Mouse (Mus musculus) hindbrain, embryonic 10.5 days (tissue): ENCODE measurements around the gene Phyhd1. TPM values are rescaled to one million over a fixed set of nuclear protein-coding genes. Genes with fewer than 3 reads are reported as not detected.

Experiments
- DNase-seq: peaks from one replicate; pipeline ENCODE4 v3.0.0-alpha.2; 2017; ENCODE audit warnings: low spot score
- H3K27ac ChIP-seq: fragments of 300-500 bp; sonication (generic); 2 replicates; pipeline ENCODE4 v1.5.1; 2016; ENCODE audit warnings: mild to moderate bottlenecking, moderate library complexity
- H3K27me3 ChIP-seq: fragments of 300-500 bp; sonication (generic); 2 replicates; pipeline ENCODE4 v1.6.1; 2016; ENCODE audit warnings: mild to moderate bottlenecking; ENCODE audit not compliant: poor library complexity, insufficient read depth, severe bottlenecking
- H3K36me3 ChIP-seq: fragments of 300-500 bp; sonication (generic); 2 replicates; pipeline ENCODE4 v1.6.1; 2016; ENCODE audit warnings: mild to moderate bottlenecking, moderate library complexity
- H3K4me1 ChIP-seq: fragments of 300-500 bp; sonication (generic); replicated peaks from 2 replicates; pipeline ENCODE4 v1.6.1; 2016; ENCODE audit warnings: mild to moderate bottlenecking
- H3K4me3 ChIP-seq: fragments of 300-500 bp; sonication (generic); 2 replicates; pipeline ENCODE4 v1.5.1; 2016; ENCODE audit warnings: mild to moderate bottlenecking, moderate library complexity
- H3K9me3 ChIP-seq: fragments of 300-500 bp; sonication (generic); 2 replicates; pipeline ENCODE4 v1.6.1; 2016; ENCODE audit warnings: mild to moderate bottlenecking, moderate library complexity
- WGBS: fragments of 180-500 bp; shearing (Covaris S2); methylation state at CpG from one replicate; pipeline ENCODE4 v1.1.7; 2016; 5-methylcytosine and 5-hydroxymethylcytosine counted together
- polyA plus RNA-seq: library from polyadenylated mRNA; unstranded; fragments of >200 nt; fragmentation: Nextera tagmentation; extraction: Ambion mirVana; gene quantifications from 2 replicates; pipeline ENCODE4 v1.2.1, GENCODE M21; 2016

The Phyhd1 gene
- polyA plus RNA-seq, 1 experiment from 2014 or later = 5.5 TPM

GRCm38 (mm10) chr2:30259131-30260064 lies 6.6 kb upstream of the Phyhd1 start:
- WGBS = 93% methylated on average over 15 of the region's 15 CpGs
- Histone ChIP-seq H3K9me3 (no peaks in the 10 kb centered on the region), H3K27ac (no peak overlapping the region; the same call in 1 of the 2 replicates), H3K27me3 (no peaks in the 10 kb centered on the region), H3K4me1 (peaks cover 8% of the 10 kb centered on the region; the same call in 1 of the 2 replicates), H3K36me3 (peaks cover 100% of the 10 kb centered on the region), H3K4me3 (no peak overlapping the region)
- no peak for DNase-seq

GRCm38 (mm10) chr2:30261064-30261736 lies 4.8 kb upstream of the Phyhd1 start:
- H3K4me3 ChIP-seq = no peak overlapping the region
- no peak for DNase-seq
- H3K9me3 ChIP-seq = no peaks in the 10 kb centered on the region
- WGBS = 90% methylated on average over 4 of the region's 4 CpGs
- peaks cover 100% of the 10 kb centered on the region for H3K36me3 ChIP-seq
- no peak overlapping the region for H3K27ac ChIP-seq
- H3K27me3 ChIP-seq = no peaks in the 10 kb centered on the region
- peaks cover 22% of the 10 kb centered on the region for H3K4me1 ChIP-seq

GRCm38 (mm10) chr2:30261921-30262839 lies 3.8 kb upstream of the Phyhd1 start:
- H3K4me1 ChIP-seq = peaks cover 32% of the 10 kb centered on the region
- peaks cover 96% of the 10 kb centered on the region for H3K36me3 ChIP-seq
- H3K27me3 ChIP-seq = no peaks in the 10 kb centered on the region
- H3K9me3 ChIP-seq = no peaks in the 10 kb centered on the region
- DNase-seq = no peak
- WGBS = 91% methylated on average over 18 of the region's 18 CpGs
- H3K4me3 ChIP-seq = no peak overlapping the region
- no peak overlapping the region; the same call in 1 of the 2 replicates for H3K27ac ChIP-seq

- no peaks in the 10 kb centered on the region for H3K9me3 ChIP-seq
- no peaks in the 10 kb centered on the region for H3K27me3 ChIP-seq
- H3K36me3 ChIP-seq = peaks cover 94% of the 10 kb centered on the region
- H3K4me3 ChIP-seq = no peak overlapping the region
- no peak overlapping the region for H3K27ac ChIP-seq
- peaks cover 32% of the 10 kb centered on the region for H3K4me1 ChIP-seq
- no peak for DNase-seq
- 79% methylated on average over 4 of the region's 4 CpGs for whole genome bisulfite sequencing
Observed at GRCm38 (mm10) chr2:30262840-30263441, 3.1 kb upstream of the Phyhd1 start.

GRCm38 (mm10) chr2:30263811-30264210 lies 2.2 kb upstream of the Phyhd1 start:
- H3K4me1 ChIP-seq = peaks cover 36% of the 10 kb centered on the region
- 93% methylated on average over 6 of the region's 6 CpGs for WGBS
- H3K9me3 ChIP-seq = no peaks in the 10 kb centered on the region
- H3K27me3 ChIP-seq = no peaks in the 10 kb centered on the region
- no peak overlapping the region for H3K4me3 ChIP-seq
- H3K27ac ChIP-seq = no peak overlapping the region
- peaks cover 86% of the 10 kb centered on the region for H3K36me3 ChIP-seq
- DNase-seq = no peak

- H3K4me1 ChIP-seq = peaks cover 36% of the 10 kb centered on the region
- whole genome bisulfite sequencing = 84% methylated on average over 7 of the region's 7 CpGs
- DNase-seq = no peak
- no peak overlapping the region for H3K4me3 ChIP-seq
- H3K27me3 ChIP-seq = no peaks in the 10 kb centered on the region
- no peaks in the 10 kb centered on the region for H3K9me3 ChIP-seq
- peak overlapping the region; percentile 76 for H3K27ac ChIP-seq
- H3K36me3 ChIP-seq = peaks cover 75% of the 10 kb centered on the region
Observed at GRCm38 (mm10) chr2:30264671-30265519, 1.1 kb upstream of the Phyhd1 start.

GRCm38 (mm10) chr2:30266392-30266941 lies 464 bp downstream of the Phyhd1 start:
- no peak for DNase-seq
- Histone ChIP-seq H3K27ac (peak overlapping the region; percentile 76), H3K4me3 (peak overlapping the region; percentile 20; the same call in 1 of the 2 replicates), H3K4me1 (peaks cover 34% of the 10 kb centered on the region), H3K36me3 (peaks cover 59% of the 10 kb centered on the region), H3K27me3 (no peaks in the 10 kb centered on the region), H3K9me3 (no peaks in the 10 kb centered on the region)
- WGBS = 26% methylated on average over 4 of the region's 4 CpGs

GRCm38 (mm10) chr2:30267466-30267865 lies 1.5 kb downstream of the Phyhd1 start:
- Histone ChIP-seq H3K9me3 (no peaks in the 10 kb centered on the region), H3K36me3 (peaks cover 49% of the 10 kb centered on the region), H3K27me3 (no peaks in the 10 kb centered on the region), H3K4me1 (peaks cover 29% of the 10 kb centered on the region), H3K27ac (no peak overlapping the region), H3K4me3 (no peak overlapping the region)
- WGBS = 95% methylated on average over 2 of the region's 2 CpGs
- no peak for DNase-seq

GRCm38 (mm10) chr2:30268371-30268770 lies 2.4 kb downstream of the Phyhd1 start:
- DNase-seq = no peak
- H3K4me3 ChIP-seq = no peak overlapping the region
- H3K27me3 ChIP-seq = no peaks in the 10 kb centered on the region
- H3K9me3 ChIP-seq = no peaks in the 10 kb centered on the region
- no peak overlapping the region for H3K27ac ChIP-seq
- peaks cover 29% of the 10 kb centered on the region for H3K4me1 ChIP-seq
- WGBS = 60% methylated on average over 4 of the region's 4 CpGs
- peaks cover 40% of the 10 kb centered on the region for H3K36me3 ChIP-seq

- WGBS = 90% methylated on average over 17 of the region's 17 CpGs
Observed at GRCm38 (mm10) chr2:30269241-30269990, 3.4 kb downstream of the Phyhd1 start.

GRCm38 (mm10) chr2:30270134-30270533 lies 4.1 kb downstream of the Phyhd1 start:
- H3K36me3 ChIP-seq = peaks cover 23% of the 10 kb centered on the region
- H3K4me3 ChIP-seq = no peak overlapping the region
- H3K4me1 ChIP-seq = peaks cover 25% of the 10 kb centered on the region
- no peaks in the 10 kb centered on the region for H3K27me3 ChIP-seq
- H3K27ac ChIP-seq = no peak overlapping the region
- H3K9me3 ChIP-seq = no peaks in the 10 kb centered on the region
- 66% methylated on average over 1 of the region's 1 CpGs for WGBS
- peak; percentile 53 for DNase-seq

More at GRCm38 (mm10) chr2:30269241-30269990, 3.4 kb downstream of the Phyhd1 start:
- peaks cover 29% of the 10 kb centered on the region for H3K4me1 ChIP-seq
- H3K27ac ChIP-seq = peak overlapping the region; percentile 23; the same call in 1 of the 2 replicates
- no peak for DNase-seq
- H3K27me3 ChIP-seq = no peaks in the 10 kb centered on the region
- H3K36me3 ChIP-seq = peaks cover 30% of the 10 kb centered on the region
- no peaks in the 10 kb centered on the region for H3K9me3 ChIP-seq
- H3K4me3 ChIP-seq = no peak overlapping the region
